Mouse (Mus musculus) hindbrain, postnatal 0 days (tissue): ENCODE data around the gene Ncan. TPM values are rescaled to one million over a fixed set of nuclear protein-coding genes. Genes with fewer than 3 reads are reported as not detected.

Experiments used
- ATAC-seq: fragments of 200-750 bp; cut with Nextera tagmentation; 2 replicates; pipeline ENCODE4 v1.8.0; 2017; ENCODE audit warnings: mild to moderate bottlenecking, moderate TSS enrichment, moderate library complexity
- DNase-seq: peaks from one replicate; pipeline ENCODE4 v3.0.0-alpha.2; 2015; ENCODE audit warnings: low spot score
- H3K27ac ChIP-seq: fragments of 300-500 bp; sonication (generic); 2 replicates; pipeline ENCODE4 v1.5.1; 2014; ENCODE audit warnings: mild to moderate bottlenecking
- H3K27me3 ChIP-seq: fragments of 300-500 bp; sonication (generic); 2 replicates; pipeline ENCODE4 v1.6.1; 2014; ENCODE audit warnings: low read length, mixed read lengths; ENCODE audit not compliant: insufficient read depth
- H3K36me3 ChIP-seq: fragments of 300-500 bp; sonication (generic); 2 replicates; pipeline ENCODE4 v1.6.1; 2014; ENCODE audit warnings: low read length, mixed read lengths; ENCODE audit not compliant: insufficient read depth
- H3K4me1 ChIP-seq: fragments of 300-500 bp; sonication (generic); 2 replicates; pipeline ENCODE4 v1.6.1; 2014; ENCODE audit warnings: antibody characterized with exemption, low read length, mixed read lengths; ENCODE audit not compliant: insufficient read depth
- H3K4me2 ChIP-seq: fragments of 300-500 bp; sonication (generic); 2 replicates; pipeline ENCODE4 v1.6.1; 2014; ENCODE audit warnings: low read depth, mild to moderate bottlenecking, low read length, moderate library complexity, mixed read lengths
- H3K4me3 ChIP-seq: fragments of 300-500 bp; sonication (generic); 2 replicates; pipeline ENCODE4 v1.5.1; 2014; ENCODE audit warnings: low read length
- H3K9ac ChIP-seq: fragments of 300-500 bp; sonication (generic); replicated peaks from 2 replicates; pipeline ENCODE4 v1.6.1; 2014; ENCODE audit warnings: mild to moderate bottlenecking, low read length, moderate library complexity, mixed read lengths
- H3K9me3 ChIP-seq: fragments of 300-500 bp; sonication (generic); 2 replicates; pipeline ENCODE4 v1.6.1; 2016; ENCODE audit warnings: low read length, mixed read lengths
- CTCF ChIP-seq: IDR thresholded peaks from 2 replicates; pipeline ENCODE4 v1.5.1; 2016; ENCODE audit warnings: antibody characterized with exemption, control low read depth, low read depth
- WGBS: fragments of 180-500 bp; shearing (Covaris S2); extraction: QIAGEN DNeasy Blood & Tissue Kit; methylation state at CpG from one replicate; pipeline ENCODE4 v1.1.7; 2014; 5-methylcytosine and 5-hydroxymethylcytosine counted together
- polyA plus RNA-seq: library from polyadenylated mRNA; unstranded; fragments of >200 nt; fragmentation: Nextera tagmentation; extraction: Ambion mirVana; gene quantifications from 2 replicates; pipeline ENCODE4 v1.2.1, GENCODE M21; 2015
- total RNA-seq: library from RNA; depleted of rRNA; stranded (reverse); fragments of >200 nt; gene quantifications from 2 replicates; pipeline ENCODE4 v1.2.3, GENCODE M21; 2014

The Ncan gene
- total and polyA plus RNA-seq, 2 experiments from 2014 or later = 183 to 429 TPM

DNA sequence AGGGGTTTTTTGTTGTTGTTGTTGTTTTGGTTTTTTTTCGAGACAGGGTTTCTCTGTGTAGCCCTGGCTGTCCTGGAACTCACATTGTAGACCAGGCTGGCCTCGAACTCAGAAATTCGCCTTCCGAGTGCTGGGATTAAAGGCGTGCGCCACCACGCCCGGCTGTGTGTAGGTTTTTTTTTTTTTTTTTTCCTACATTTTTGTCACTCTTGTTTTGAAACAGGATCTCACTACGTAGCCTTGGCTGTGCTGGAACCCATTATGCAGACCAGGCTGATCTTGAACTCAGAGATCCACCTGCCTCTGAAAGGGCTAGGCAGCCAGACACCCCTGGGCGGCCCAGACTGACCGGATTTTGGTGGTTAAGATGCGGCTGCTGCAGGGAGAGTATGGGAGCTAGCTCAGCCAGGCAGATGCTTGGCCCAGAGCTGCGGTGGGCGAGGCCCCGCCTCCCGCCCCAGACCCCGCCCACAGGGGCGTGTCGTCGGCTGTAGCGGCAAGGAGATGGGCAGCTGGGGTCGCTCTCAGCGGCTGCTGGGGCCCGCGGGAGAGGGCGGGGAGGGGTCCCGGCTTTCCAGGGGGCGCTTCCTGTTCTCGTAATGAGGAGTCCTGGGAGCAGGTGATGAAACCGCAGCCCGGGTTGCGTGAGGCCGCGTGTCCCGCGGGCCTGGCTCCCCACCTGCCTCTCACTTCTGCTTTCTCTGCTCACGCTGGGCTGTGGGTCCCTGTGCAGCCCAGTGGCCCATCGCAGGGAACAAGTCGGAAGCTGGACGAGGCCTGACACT, 37.6 kb upstream of the Ncan start:
- Histone ChIP-seq H3K9ac (peak overlapping the region; percentile 59), H3K27ac (peak overlapping the region; percentile 32; the same call in 1 of the 2 replicates), H3K4me1 (no peaks in the 10 kb centered on the region), H3K4me3 (peak overlapping the region; percentile 49), H3K4me2 (peak overlapping the region; percentile 80), H3K36me3 (no peaks in the 10 kb centered on the region), H3K27me3 (no peaks in the 10 kb centered on the region), H3K9me3 (no peaks in the 10 kb centered on the region)
- ATAC-seq = peak; percentile 94
- TF ChIP-seq CTCF = peak; percentile 11; the same call in 1 of the 2 replicates
- DNase-seq = peak; percentile 89
- 14% methylated on average over 39 of the region's 40 CpGs for WGBS

DNA sequence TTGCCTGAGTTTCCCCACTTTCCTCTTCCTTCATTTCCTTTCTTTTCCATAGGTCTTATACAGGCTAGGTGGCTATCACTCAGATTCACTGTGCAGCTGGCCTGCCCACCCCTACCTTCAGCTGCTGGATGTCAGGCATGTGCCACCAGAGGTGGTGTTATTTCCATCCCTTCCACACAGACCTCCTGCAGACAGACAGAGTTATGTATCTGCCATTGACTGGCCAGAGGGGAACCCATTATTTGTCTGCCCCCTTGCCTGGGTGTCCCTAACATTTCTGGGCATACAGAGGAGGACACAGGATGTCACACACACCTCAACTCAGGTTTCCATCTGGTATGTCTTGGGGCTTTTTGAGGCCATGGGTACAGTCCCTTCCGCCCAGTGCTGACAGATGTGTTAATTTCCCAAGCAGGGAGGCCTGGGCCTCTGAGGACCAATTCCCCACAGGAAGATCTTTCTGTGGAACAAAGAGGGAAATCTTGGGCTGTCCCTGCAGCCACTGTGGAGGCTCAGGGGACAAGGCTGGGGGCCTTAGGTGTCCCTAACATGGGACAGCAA, 36.6 kb upstream of the Ncan start:
- Histone ChIP-seq H3K4me3 (no peak overlapping the region), H3K27me3 (no peaks in the 10 kb centered on the region), H3K9me3 (no peaks in the 10 kb centered on the region), H3K36me3 (no peaks in the 10 kb centered on the region), H3K4me1 (no peaks in the 10 kb centered on the region), H3K27ac (no peak overlapping the region), H3K9ac (no peak overlapping the region), H3K4me2 (no peak overlapping the region)
- 96% methylated on average over 1 of the region's 1 CpGs for WGBS
- ATAC-seq (no peak), DNase-seq (no peak)
- TF ChIP-seq CTCF = no peak

DNA sequence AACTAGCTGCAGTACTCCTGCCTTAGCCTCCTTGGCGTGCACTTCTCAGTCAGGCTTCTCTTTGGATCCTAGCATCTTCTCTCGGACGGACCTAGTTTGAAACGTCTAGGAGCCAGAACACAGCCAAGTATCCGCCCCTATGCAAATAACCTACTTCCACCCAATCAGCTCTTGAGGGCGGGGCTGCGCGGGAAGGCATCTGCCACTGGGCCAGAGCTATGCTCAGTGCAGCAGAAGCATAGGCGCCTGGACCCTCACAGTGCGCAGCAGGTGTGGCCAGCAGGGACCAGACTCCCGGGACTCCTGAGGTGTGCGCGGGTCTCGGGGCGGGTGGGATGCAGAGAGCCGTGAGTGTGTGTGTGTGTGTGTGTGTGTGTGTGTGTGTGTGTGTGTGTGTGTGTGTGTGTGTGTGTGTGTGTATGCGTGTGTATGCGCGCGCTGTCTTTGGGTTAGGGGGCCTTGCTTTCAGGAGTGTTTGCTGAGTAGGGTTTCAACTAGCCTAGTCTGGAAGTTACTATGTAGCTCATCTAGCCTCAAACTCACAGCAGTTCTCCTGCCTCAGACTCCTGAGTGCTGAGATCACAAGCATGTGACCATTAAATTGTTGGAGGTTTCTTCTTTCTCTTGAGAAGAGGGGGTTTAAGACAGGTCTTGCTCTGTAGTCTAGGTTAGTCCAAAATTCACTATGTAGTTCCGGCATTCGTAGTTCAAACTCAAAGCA, 32.0 kb upstream of the Ncan start:
- no peak overlapping the region for H3K9ac ChIP-seq
- no peak for TF ChIP-seq CTCF
- no peak overlapping the region for H3K27ac ChIP-seq
- peak overlapping the region; percentile 42 for H3K4me2 ChIP-seq
- H3K27me3 ChIP-seq = no peaks in the 10 kb centered on the region
- ATAC-seq (peak; percentile 90), DNase-seq (peak; percentile 84)
- H3K4me1 ChIP-seq = no peaks in the 10 kb centered on the region
- no peaks in the 10 kb centered on the region for H3K9me3 ChIP-seq
- H3K4me3 ChIP-seq = no peak overlapping the region
- H3K36me3 ChIP-seq = no peaks in the 10 kb centered on the region
- WGBS = 16% methylated on average over 22 of the region's 22 CpGs

GRCm38 (mm10) chr8:70150158-70150557, 29.5 kb upstream of the Ncan start:
- Histone ChIP-seq H3K36me3 (peaks cover 6% of the 10 kb centered on the region), H3K27me3 (no peaks in the 10 kb centered on the region), H3K4me1 (no peaks in the 10 kb centered on the region), H3K9ac (no peak overlapping the region), H3K4me2 (no peak overlapping the region), H3K9me3 (no peaks in the 10 kb centered on the region), H3K27ac (no peak overlapping the region), H3K4me3 (no peak overlapping the region)
- no peak for TF ChIP-seq CTCF
- ATAC-seq (no peak), DNase-seq (no peak)
- WGBS = 20% methylated on average over 13 of the region's 13 CpGs

GRCm38 (mm10) chr8:70147678-70148607, 27.3 kb upstream of the Ncan start:
- H3K9ac ChIP-seq = no peak overlapping the region
- H3K27me3 ChIP-seq = no peaks in the 10 kb centered on the region
- H3K4me3 ChIP-seq = no peak overlapping the region
- H3K27ac ChIP-seq = no peak overlapping the region
- no peak overlapping the region for H3K4me2 ChIP-seq
- ATAC-seq = no peak
- TF ChIP-seq CTCF = no peak
- DNase-seq = no peak
- H3K36me3 ChIP-seq = peaks cover 15% of the 10 kb centered on the region
- H3K4me1 ChIP-seq = no peaks in the 10 kb centered on the region
- WGBS = 87% methylated on average over 7 of the region's 7 CpGs
- H3K9me3 ChIP-seq = no peaks in the 10 kb centered on the region

DNA sequence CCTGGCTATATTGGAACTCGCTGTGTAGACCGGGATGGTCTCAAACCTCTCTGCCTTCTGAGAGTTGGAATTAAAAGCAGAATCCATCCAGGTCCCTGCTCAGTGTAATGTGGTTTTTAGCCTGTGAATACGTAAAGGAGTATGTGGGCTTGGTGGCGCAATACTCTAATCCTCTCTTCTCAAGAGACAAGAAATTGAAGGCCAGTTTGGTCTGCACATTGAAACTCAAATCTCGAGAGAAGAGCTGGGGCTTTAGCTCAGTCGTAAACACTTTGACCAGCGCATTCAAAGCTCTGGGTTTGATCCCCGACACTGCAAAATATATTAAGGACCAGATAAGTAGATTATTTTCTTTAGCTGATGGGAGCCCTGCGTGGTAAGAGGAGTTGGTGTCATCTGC, 19.3 kb upstream of the Ncan start:
- H3K9ac ChIP-seq = peak overlapping the region; percentile 55
- 10% methylated on average over 9 of the region's 9 CpGs for WGBS
- no peaks in the 10 kb centered on the region for H3K9me3 ChIP-seq
- ATAC-seq (no peak), DNase-seq (peak; percentile 10)
- H3K27me3 ChIP-seq = no peaks in the 10 kb centered on the region
- peak overlapping the region; percentile 83 for H3K4me2 ChIP-seq
- H3K36me3 ChIP-seq = peaks cover 20% of the 10 kb centered on the region; the same call in 1 of the 2 replicates
- peak overlapping the region; percentile 54 for H3K4me3 ChIP-seq
- peaks cover 16% of the 10 kb centered on the region for H3K4me1 ChIP-seq
- no peak for TF ChIP-seq CTCF
- peak overlapping the region; percentile 80 for H3K27ac ChIP-seq
